Mouse (Mus musculus): ENCODE results near the gene Olfr1494. TPM values are rescaled to one million over a fixed set of nuclear protein-coding genes. Genes with fewer than 3 reads are reported as not detected.

Olfr1494 gene
- polyA plus RNA-seq (2014; fragmentation: Illumina TruSeq; extraction: RNeasy Lipid Tissue Mini Kit (QIAGEN cat#74804)): not detected

DNA sequence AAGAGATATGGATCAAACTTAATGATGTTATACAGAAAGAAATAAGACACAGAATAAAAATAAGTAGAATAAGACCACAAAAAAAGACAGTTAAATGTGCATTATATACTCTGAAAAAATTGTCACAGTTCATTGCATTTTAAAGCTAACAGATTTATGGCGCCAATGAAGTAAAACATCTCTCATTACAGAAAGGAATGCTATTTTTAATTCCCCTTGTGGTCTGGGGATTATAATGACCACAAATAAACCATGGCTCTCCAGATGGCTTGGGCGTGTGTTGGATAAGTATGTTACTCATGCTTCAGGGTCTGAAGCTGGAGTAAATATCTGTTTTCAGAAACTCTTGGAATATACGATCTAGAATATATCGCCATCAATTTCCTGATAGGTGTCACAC is at the start of gene Olfr1494:
Gene Olfr1494 (plus strand): TSS at position 301 of the 400 bp plus-strand sequence.

DNA sequence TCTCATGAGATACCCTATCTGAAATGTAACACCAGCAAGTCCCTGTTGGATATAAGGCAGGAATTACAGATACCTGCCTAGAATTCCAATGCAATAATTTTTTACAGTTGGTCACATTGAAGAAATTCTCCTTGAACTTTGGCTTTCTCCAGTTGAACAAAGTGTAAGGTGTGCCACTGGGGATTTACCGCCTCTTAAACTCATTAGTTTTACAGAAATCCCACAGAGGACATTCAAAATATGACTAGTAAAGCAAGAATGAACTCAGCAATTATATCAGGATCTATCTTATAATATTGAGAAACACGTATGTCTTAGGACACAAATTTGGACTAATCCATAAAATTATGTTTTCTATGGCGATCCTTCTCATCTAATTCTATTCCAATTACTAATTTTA is 42.6 kb upstream of the Olfr1494 start, which contains the start of gene Olfr1491:
Gene Olfr1491 (plus strand): TSS at position 301 of the 400 bp plus-strand sequence.

DNA sequence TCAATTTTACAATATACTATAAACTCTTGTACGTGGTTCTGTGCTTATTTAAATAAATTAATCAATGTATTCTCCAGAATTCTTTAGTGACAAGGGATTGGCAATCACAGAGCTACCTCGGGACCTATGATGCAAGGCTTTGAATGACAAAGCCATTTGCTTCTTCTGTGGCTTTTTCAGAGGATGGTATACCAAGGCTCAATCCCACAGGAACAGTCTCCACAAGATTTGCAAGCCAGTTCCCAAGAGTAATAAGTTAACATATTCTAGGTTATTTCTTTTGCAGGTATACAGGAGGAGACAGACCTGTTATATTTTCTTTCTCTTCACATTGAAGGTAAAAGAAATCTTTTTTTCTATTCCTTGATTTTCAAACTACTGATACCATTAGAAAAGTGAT is 16.6 kb upstream of the Olfr1494 start, which contains the start of gene Olfr1493-ps1:
Gene Olfr1493-ps1 (plus strand): TSS at position 301 of the 400 bp plus-strand sequence.

DNA sequence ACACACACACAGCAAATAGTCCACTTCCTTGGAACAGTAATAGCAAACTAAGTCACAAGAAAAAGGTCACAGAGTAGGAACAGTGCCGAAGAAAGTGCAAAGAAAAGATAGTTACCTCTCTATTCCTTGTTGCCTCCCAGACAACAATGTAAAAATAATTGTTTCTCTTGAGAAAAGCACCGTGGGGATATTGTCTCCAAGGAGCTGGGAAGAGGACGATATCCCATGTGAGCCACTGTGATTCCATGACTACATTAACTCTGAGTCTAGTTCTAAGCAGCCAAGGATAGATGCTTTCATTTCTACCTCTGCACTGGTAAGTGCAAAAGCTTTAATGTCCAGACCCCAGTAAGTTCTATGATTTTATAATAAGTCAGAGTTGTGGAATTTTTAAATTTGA is 24.8 kb downstream of the Olfr1494 start, which contains the start of gene Olfr1495:
Gene Olfr1495 (plus strand): TSS at position 301 of the 400 bp plus-strand sequence.

DNA sequence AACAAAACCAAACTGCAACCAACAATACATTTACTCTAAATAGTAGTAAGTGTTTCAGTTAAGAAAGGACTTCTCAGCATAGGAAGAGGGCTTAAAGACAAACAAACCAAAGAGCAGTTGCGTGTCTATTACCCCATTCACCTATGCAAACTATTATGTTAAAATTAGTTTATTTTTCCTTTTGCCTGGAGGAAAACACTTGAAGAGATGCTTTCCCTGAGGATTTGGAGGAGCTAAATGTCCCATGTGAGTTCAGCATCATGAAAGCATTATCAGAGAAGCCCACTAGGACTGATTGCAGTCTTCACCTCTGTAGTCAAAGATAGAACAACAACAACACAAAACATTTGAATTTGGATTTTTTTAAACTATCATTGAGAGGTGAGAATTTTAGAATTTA is 38.0 kb downstream of the Olfr1494 start, which contains the start of gene Olfr1496:
Gene Olfr1496 (plus strand): TSS at position 301 of the 400 bp plus-strand sequence.

DNA sequence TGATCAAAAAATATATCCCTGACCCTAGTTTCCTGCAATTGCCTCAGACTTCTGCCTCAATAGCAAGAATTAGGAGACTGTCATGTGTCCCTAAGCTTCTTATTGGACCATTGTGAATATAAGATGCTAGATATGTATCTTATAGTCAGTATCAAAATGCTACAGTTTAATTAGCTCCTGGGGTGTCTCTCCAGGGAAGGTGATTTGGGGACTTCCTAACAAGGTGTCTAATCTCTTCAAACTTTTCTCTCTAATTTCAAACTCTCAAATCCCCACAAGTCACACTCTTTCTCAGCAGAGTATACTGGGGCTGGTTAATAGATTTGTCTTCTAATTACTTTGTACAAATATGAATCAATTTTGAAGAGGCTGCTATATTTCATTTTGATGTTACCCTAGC is 58.6 kb downstream of the Olfr1494 start, which contains the start of gene Olfr1497:
Gene Olfr1497 (minus strand): TSS at position 101 of the 400 bp plus-strand sequence.

Other genes starting within 250 kb of the Olfr1494 start
- gene Olfr1477, start 239.2 kb upstream of the Olfr1494 start, polyA plus RNA-seq (2014; fragmentation: Illumina TruSeq; extraction: RNeasy Lipid Tissue Mini Kit (QIAGEN cat#74804)): not detected
- not detected for gene Olfr1480, start 211.8 kb upstream of the Olfr1494 start, polyA plus RNA-seq (2014; fragmentation: Illumina TruSeq; extraction: RNeasy Lipid Tissue Mini Kit (QIAGEN cat#74804))
- gene Olfr1484, start 156.2 kb upstream of the Olfr1494 start, polyA plus RNA-seq (2014; fragmentation: Illumina TruSeq; extraction: RNeasy Lipid Tissue Mini Kit (QIAGEN cat#74804)): not detected
- gene Olfr1487, start 122.4 kb upstream of the Olfr1494 start, polyA plus RNA-seq (2014; fragmentation: Illumina TruSeq; extraction: RNeasy Lipid Tissue Mini Kit (QIAGEN cat#74804)): not detected
- gene Olfr1489, start 108.1 kb upstream of the Olfr1494 start, polyA plus RNA-seq (2014; fragmentation: Illumina TruSeq; extraction: RNeasy Lipid Tissue Mini Kit (QIAGEN cat#74804)): not detected
- gene Olfr1490, start 88.6 kb upstream of the Olfr1494 start, polyA plus RNA-seq (2014; fragmentation: Illumina TruSeq; extraction: RNeasy Lipid Tissue Mini Kit (QIAGEN cat#74804)): not detected
- not detected for gene Olfr1491, start 42.5 kb upstream of the Olfr1494 start, polyA plus RNA-seq (2014; fragmentation: Illumina TruSeq; extraction: RNeasy Lipid Tissue Mini Kit (QIAGEN cat#74804))
- not detected for gene Olfr1493-ps1, start 16.4 kb upstream of the Olfr1494 start, polyA plus RNA-seq (2014; fragmentation: Illumina TruSeq; extraction: RNeasy Lipid Tissue Mini Kit (QIAGEN cat#74804))
- not detected for gene Olfr1495, start 24.9 kb downstream of the Olfr1494 start, polyA plus RNA-seq (2014; fragmentation: Illumina TruSeq; extraction: RNeasy Lipid Tissue Mini Kit (QIAGEN cat#74804))
- not detected for gene Olfr1496, start 38.1 kb downstream of the Olfr1494 start, polyA plus RNA-seq (2014; fragmentation: Illumina TruSeq; extraction: RNeasy Lipid Tissue Mini Kit (QIAGEN cat#74804))
- gene Olfr1497, start 58.5 kb downstream of the Olfr1494 start, polyA plus RNA-seq (2014; fragmentation: Illumina TruSeq; extraction: RNeasy Lipid Tissue Mini Kit (QIAGEN cat#74804)): not detected
- not detected for gene Olfr1499, start 79.7 kb downstream of the Olfr1494 start, polyA plus RNA-seq (2014; fragmentation: Illumina TruSeq; extraction: RNeasy Lipid Tissue Mini Kit (QIAGEN cat#74804))
- gene Olfr1500, start 90.8 kb downstream of the Olfr1494 start, polyA plus RNA-seq (2014; fragmentation: Illumina TruSeq; extraction: RNeasy Lipid Tissue Mini Kit (QIAGEN cat#74804)): not detected
- not detected for gene Olfr1501, start 111.0 kb downstream of the Olfr1494 start, polyA plus RNA-seq (2014; fragmentation: Illumina TruSeq; extraction: RNeasy Lipid Tissue Mini Kit (QIAGEN cat#74804))
- gene Olfr1502, start 122.1 kb downstream of the Olfr1494 start, polyA plus RNA-seq (2014; fragmentation: Illumina TruSeq; extraction: RNeasy Lipid Tissue Mini Kit (QIAGEN cat#74804)): not detected
- gene Olfr1504, start 158.2 kb downstream of the Olfr1494 start, polyA plus RNA-seq (2014; fragmentation: Illumina TruSeq; extraction: RNeasy Lipid Tissue Mini Kit (QIAGEN cat#74804)): not detected
- not detected for gene Olfr1505, start 173.8 kb downstream of the Olfr1494 start, polyA plus RNA-seq (2014; fragmentation: Illumina TruSeq; extraction: RNeasy Lipid Tissue Mini Kit (QIAGEN cat#74804))